Mouse (Mus musculus) liver, postnatal 0 days (tissue): ENCODE data around the gene Efemp2. TPM values are rescaled to one million over a fixed set of nuclear protein-coding genes. Genes with fewer than 3 reads are reported as not detected.

Source experiments
- ATAC-seq: fragments of 200-750 bp; cut with Nextera tagmentation; 2 replicates; pipeline ENCODE4 v1.8.0; 2017; ENCODE audit warnings: mild to moderate bottlenecking, moderate library complexity
- DNase-seq: peaks from one replicate; pipeline ENCODE4 v3.0.0-alpha.2; 2016
- H3K27ac ChIP-seq: fragments of 300-500 bp; sonication (generic); 2 replicates; pipeline ENCODE4 v1.5.1; 2014; ENCODE audit warnings: antibody characterized with exemption, moderate library complexity, mild to moderate bottlenecking, low read depth
- H3K27me3 ChIP-seq: fragments of 300-500 bp; sonication (generic); 2 replicates; pipeline ENCODE4 v1.6.1; 2014; ENCODE audit warnings: low read length, control low read depth, mixed read lengths; ENCODE audit not compliant: insufficient read depth
- H3K36me3 ChIP-seq: fragments of 300-500 bp; sonication (generic); replicated peaks from 2 replicates; pipeline ENCODE4 v1.6.1; 2014; ENCODE audit warnings: mild to moderate bottlenecking, control low read depth, low read length, moderate library complexity, mixed read lengths; ENCODE audit not compliant: insufficient read depth
- H3K4me1 ChIP-seq: fragments of 300-500 bp; sonication (generic); 2 replicates; pipeline ENCODE4 v1.6.1; 2014; ENCODE audit warnings: antibody characterized with exemption, mild to moderate bottlenecking, control low read depth; ENCODE audit not compliant: insufficient read depth
- H3K4me2 ChIP-seq: fragments of 300-500 bp; sonication (generic); 2 replicates; pipeline ENCODE4 v1.6.1; 2014; ENCODE audit warnings: low read depth, mild to moderate bottlenecking, low read length, moderate library complexity, mixed read lengths
- H3K4me3 ChIP-seq: fragments of 300-500 bp; sonication (generic); 2 replicates; pipeline ENCODE4 v1.5.1; 2014; ENCODE audit warnings: low read depth, low read length
- H3K9ac ChIP-seq: fragments of 300-500 bp; sonication (generic); replicated peaks from 2 replicates; pipeline ENCODE4 v1.6.1; 2014; ENCODE audit warnings: mild to moderate bottlenecking, moderate library complexity
- H3K9me3 ChIP-seq: fragments of 300-500 bp; sonication (generic); 2 replicates; pipeline ENCODE4 v1.6.1; 2016; ENCODE audit warnings: mild to moderate bottlenecking, control low read depth, low read length, mixed read lengths
- CTCF ChIP-seq: sonication (generic); IDR thresholded peaks from 2 replicates; pipeline ENCODE4 v1.5.1; 2016; ENCODE audit warnings: antibody characterized with exemption, low read depth
- EP300 ChIP-seq: IDR thresholded peaks from 2 replicates; pipeline ENCODE4 v1.6.1; 2016; ENCODE audit warnings: antibody characterized with exemption, low read depth, mild to moderate bottlenecking
- WGBS: fragments of 180-500 bp; shearing (Covaris S2); extraction: QIAGEN DNeasy Blood & Tissue Kit; methylation state at CpG from one replicate; pipeline ENCODE4 v1.1.7; 2014; ENCODE audit not compliant: insufficient replicate concordance; 5-methylcytosine and 5-hydroxymethylcytosine counted together
- polyA plus RNA-seq: library from polyadenylated mRNA; unstranded; fragments of >200 nt; fragmentation: Nextera tagmentation; extraction: Ambion mirVana; gene quantifications from 2 replicates; pipeline ENCODE4 v1.2.1, GENCODE M21; 2015

Efemp2 gene
- polyA plus RNA-seq, 1 experiment from 2014 or later = 9.2 TPM

DNA sequence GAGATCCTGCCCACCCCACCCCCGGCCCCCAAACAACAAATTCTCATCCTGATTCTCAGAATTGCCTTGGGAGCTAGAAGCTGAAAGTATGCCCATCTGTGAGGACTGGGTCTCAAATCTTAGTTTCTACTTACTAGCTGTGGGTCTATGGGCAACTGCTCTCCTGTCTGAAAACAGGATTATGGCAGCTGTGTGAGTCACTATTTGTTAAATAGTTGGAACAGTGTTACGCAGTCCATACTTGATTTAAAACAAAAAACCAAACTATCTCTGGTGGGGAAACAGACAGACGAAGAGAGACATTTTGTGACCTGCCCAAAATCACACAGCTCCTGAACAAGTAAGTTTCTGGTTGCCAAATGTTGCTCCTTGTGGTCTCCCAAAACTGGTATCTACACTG lies 24.1 kb upstream of the Efemp2 start:
- WGBS = 73% methylated on average over 3 of the region's 3 CpGs
- H3K36me3 ChIP-seq = no peaks in the 10 kb centered on the region
- DNase-seq (no peak), ATAC-seq (no peak)
- H3K27me3 ChIP-seq = peaks cover 57% of the 10 kb centered on the region
- no peak overlapping the region for H3K4me2 ChIP-seq
- no peak overlapping the region for H3K9ac ChIP-seq
- H3K27ac ChIP-seq = no peak overlapping the region
- TF ChIP-seq EP300 (no peak), CTCF (no peak)
- no peak overlapping the region for H3K4me3 ChIP-seq
- peaks cover 23% of the 10 kb centered on the region for H3K4me1 ChIP-seq
- no peaks in the 10 kb centered on the region for H3K9me3 ChIP-seq

- 50% methylated on average over 6 of the region's 6 CpGs for WGBS
- H3K4me3 ChIP-seq = no peak overlapping the region
- H3K4me1 ChIP-seq = peaks cover 28% of the 10 kb centered on the region
- no peaks in the 10 kb centered on the region for H3K36me3 ChIP-seq
- TF ChIP-seq EP300 (no peak), CTCF (no peak)
- H3K27me3 ChIP-seq = peaks cover 46% of the 10 kb centered on the region
- no peak for ATAC-seq
- H3K9me3 ChIP-seq = no peaks in the 10 kb centered on the region
- H3K9ac ChIP-seq = no peak overlapping the region
- no peak overlapping the region for H3K4me2 ChIP-seq
- DNase-seq = no peak
- no peak overlapping the region for H3K27ac ChIP-seq
These were observed 22.0 kb upstream of the Efemp2 start for GRCm38 (mm10) chr19:5451766-5452165.

GRCm38 (mm10) chr19:5455037-5455436 lies 18.7 kb upstream of the Efemp2 start:
- H3K27me3 ChIP-seq = peaks cover 19% of the 10 kb centered on the region; the same call in 1 of the 2 replicates
- H3K4me2 ChIP-seq = 0 out of 2 replicates have a peak overlapping the region, but pooled peaks have one; percentile 94
- no peaks in the 10 kb centered on the region for H3K9me3 ChIP-seq
- H3K27ac ChIP-seq = no peak overlapping the region
- WGBS = 80% methylated on average over 12 of the region's 12 CpGs
- no peak for TF ChIP-seq EP300
- no peak for TF ChIP-seq CTCF
- DNase-seq (no peak), ATAC-seq (no peak)
- peaks cover 25% of the 10 kb centered on the region for H3K4me1 ChIP-seq
- no peaks in the 10 kb centered on the region for H3K36me3 ChIP-seq
- no peak overlapping the region for H3K9ac ChIP-seq
- no peak overlapping the region for H3K4me3 ChIP-seq

- Histone ChIP-seq H3K4me2 (peak overlapping the region; percentile 94), H3K4me1 (peaks cover 26% of the 10 kb centered on the region), H3K36me3 (no peaks in the 10 kb centered on the region), H3K27me3 (0 out of 2 replicates have a peak, but pooled peaks cover 13% of the 10 kb centered on the region), H3K9ac (no peak overlapping the region), H3K9me3 (no peaks in the 10 kb centered on the region), H3K4me3 (no peak overlapping the region; the same call in 1 of the 2 replicates), H3K27ac (no peak overlapping the region)
- WGBS = 60% methylated on average over 8 of the region's 8 CpGs
- TF ChIP-seq EP300 (no peak), CTCF (no peak)
- ATAC-seq = no peak
- no peak for DNase-seq
These were observed 18.2 kb upstream of the Efemp2 start for GRCm38 (mm10) chr19:5455568-5455967.

DNA sequence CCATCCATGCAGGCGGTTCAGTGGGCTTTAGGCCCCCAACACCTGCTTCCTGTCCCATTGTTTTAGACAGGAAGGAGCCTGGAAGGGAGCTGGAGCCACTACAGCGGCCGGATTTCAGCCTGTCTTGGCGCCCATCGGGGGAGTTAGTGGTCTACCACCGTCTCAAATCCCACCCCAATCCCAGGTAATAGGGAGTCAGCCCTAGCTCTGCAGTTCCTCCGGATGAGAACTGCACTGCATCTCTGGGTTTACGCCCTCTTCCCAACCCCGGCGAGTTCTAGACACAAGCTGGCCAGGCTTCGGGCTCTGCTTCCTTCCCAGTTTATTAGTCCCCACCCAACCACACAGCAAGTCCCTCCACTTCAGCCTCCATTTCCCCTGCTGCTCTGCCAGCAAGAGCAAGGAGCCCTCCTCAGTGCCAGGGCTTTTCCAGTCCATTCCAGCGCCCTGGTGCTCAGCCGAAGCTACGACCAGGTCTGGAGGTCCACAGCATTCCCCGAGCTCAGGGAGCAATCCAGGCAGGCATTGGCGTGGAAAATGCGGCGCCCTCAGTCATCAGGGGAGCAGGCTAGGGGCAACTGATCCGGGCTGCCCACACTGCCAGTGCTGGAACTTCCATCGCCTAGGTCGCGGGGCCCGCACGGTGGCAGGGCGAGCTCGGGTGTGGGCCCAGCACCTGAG lies 17.4 kb upstream of the Efemp2 start:
- peaks cover 32% of the 10 kb centered on the region for H3K4me1 ChIP-seq
- WGBS = 6% methylated on average over 24 of the region's 26 CpGs

GRCm38 (mm10) chr19:5456922-5457745 lies 16.6 kb upstream of the Efemp2 start:
- H3K27me3 ChIP-seq = 0 out of 2 replicates have a peak, but pooled peaks cover 8% of the 10 kb centered on the region
- WGBS = under 1% methylated on average over 64 of the region's 70 CpGs
- H3K27ac ChIP-seq = peak overlapping the region; percentile 76
- ATAC-seq (peak; percentile 82), DNase-seq (peak; percentile 92)
- TF ChIP-seq EP300 (no peak), CTCF (peak; percentile 23)
- no peaks in the 10 kb centered on the region for H3K9me3 ChIP-seq
- peaks cover 5% of the 10 kb centered on the region; the same call in 1 of the 2 replicates for H3K36me3 ChIP-seq
- H3K9ac ChIP-seq = peak overlapping the region; percentile 72
- peak overlapping the region; percentile 94 for H3K4me2 ChIP-seq
- peak overlapping the region; percentile 66 for H3K4me3 ChIP-seq
- H3K4me1 ChIP-seq = peaks cover 34% of the 10 kb centered on the region

More for the DNA sequence above, 17.4 kb upstream of the Efemp2 start:
- 0 out of 2 replicates have a peak, but pooled peaks cover 11% of the 10 kb centered on the region for H3K27me3 ChIP-seq
- DNase-seq (no peak), ATAC-seq (no peak)
- TF ChIP-seq EP300 (no peak), CTCF (no peak)
- peak overlapping the region; percentile 94 for H3K4me2 ChIP-seq
- no peaks in the 10 kb centered on the region for H3K9me3 ChIP-seq
- H3K36me3 ChIP-seq = no peaks in the 10 kb centered on the region; the same call in 1 of the 2 replicates
- peak overlapping the region; percentile 66 for H3K4me3 ChIP-seq
- H3K9ac ChIP-seq = peak overlapping the region; percentile 72
- peak overlapping the region; percentile 76 for H3K27ac ChIP-seq
